Mouse (Mus musculus): ENCODE results near the gene Zfand2b. TPM values are rescaled to one million over a fixed set of nuclear protein-coding genes. Genes with fewer than 3 reads are reported as not detected.
A peak's percentile ranks its signal among the peaks of the same experiment; 100 is the strongest.

The Zfand2b gene
- polyA plus RNA-seq, 1 experiment from 2014 or later, result 47.8 TPM

DNA sequence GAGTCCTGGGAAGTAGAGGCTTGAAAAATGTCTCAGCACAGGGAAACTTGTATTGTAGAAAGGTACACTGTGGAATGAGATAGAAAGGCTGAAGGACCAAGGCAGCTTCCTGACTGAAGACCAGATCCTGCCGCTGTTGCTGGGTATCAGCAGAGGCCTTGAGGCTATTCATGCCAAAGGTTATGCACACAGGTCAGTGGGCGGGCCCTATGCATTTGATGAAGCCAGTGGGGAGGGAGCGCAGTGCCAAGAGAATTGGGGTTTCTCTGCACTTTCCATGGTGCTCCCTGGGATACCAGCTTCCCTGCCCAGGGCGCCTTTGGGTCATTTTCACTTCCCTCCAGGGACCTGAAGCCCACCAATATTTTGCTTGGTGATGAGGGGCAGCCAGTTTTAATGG lies 44.1 kb downstream of the Zfand2b start:
- DNase-seq (ENCODE audit: low spot score), result no peak

DNA sequence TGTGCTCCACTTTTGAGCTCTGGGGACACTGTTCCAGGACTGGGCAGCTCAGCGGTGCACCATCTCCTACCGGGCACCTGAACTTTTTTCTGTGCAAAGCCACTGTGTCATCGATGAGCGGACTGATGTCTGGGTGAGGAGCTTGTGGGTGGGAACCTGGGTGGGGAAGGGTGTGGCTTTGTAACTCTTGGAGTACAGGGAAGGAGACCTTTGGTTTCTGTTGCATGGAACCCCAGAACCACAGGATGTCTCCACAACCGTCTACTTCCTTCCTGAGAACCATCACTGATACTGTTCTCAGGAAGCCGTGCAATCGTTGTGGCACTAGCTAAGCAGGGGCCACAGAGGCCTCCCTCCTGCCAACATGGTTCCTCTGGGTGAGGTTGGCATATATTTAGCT lies 44.6 kb downstream of the Zfand2b start:
- DNase-seq (ENCODE audit: low spot score), result no peak

DNA sequence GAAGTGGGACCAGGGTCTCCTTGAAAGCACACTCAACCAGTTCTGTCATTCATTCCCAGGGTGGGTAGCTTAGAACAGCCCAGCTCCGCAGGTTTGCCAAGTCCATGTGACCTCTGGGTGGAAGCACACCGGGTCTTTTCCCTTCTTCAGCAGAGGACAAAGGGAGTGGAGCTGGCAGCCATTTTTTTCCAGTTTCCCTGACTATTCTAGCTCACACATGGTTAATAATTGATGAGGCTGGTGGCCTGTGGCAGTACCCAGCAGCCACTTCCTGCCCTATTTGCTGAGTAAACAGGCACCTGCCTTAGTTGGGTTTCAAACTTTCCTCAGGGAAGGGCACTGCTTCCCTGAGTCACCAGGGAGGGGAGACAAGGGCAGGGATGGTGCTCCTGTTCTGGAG lies 46.0 kb downstream of the Zfand2b start:
- no peak for DNase-seq (ENCODE audit: low spot score)

DNA sequence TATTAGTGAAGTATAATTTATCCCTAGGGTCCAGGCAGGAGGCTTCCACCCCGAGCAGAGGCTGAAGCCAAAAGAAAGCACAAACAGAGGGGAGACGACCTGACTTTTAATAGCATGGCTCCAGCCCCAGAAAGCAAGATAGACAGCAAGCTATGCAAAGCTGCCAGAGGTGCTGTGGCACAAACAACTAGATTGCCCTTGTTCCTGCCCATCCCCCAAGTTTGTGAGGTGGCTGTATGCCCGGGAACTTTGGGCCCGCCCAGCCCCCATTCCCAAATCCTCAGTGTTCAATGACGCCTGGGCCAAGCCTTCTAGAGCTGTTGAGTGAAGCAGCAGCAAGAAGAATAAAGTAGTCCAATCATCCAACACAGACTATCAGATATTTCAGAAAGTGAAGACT lies 46.4 kb downstream of the Zfand2b start:
- no peak for DNase-seq (ENCODE audit: low spot score)

- DNase-seq (ENCODE audit: low spot score), result no peak
Observed at GRCm38 (mm10) chr1:75215785-75216184, 47.3 kb downstream of the Zfand2b start.

GRCm38 (mm10) chr1:75216797-75217585 lies 48.5 kb downstream of the Zfand2b start:
- DNase-seq (ENCODE audit: low spot score), result peak; percentile 49

DNA sequence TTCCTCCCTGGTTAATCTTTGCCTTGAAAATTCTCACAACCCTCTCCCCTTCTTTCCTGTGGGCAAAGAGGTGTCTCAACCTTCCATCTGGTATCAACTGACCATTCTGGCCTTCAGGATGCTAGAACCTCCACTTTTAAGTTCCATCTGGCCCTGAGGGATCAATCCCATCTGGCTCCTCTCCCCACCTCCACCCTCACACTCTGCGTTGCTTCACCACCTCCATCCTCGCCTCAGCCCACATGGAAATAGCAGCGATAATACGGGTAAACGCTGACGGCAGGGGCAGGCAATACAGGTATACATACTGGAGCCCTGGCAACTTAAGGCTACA lies 49.4 kb downstream of the Zfand2b start:
- no peak for DNase-seq (ENCODE audit: low spot score)

GRCm38 (mm10) chr1:75218227-75219001 lies 50.0 kb downstream of the Zfand2b start:
- peak; percentile 67 for DNase-seq (ENCODE audit: low spot score)

DNA sequence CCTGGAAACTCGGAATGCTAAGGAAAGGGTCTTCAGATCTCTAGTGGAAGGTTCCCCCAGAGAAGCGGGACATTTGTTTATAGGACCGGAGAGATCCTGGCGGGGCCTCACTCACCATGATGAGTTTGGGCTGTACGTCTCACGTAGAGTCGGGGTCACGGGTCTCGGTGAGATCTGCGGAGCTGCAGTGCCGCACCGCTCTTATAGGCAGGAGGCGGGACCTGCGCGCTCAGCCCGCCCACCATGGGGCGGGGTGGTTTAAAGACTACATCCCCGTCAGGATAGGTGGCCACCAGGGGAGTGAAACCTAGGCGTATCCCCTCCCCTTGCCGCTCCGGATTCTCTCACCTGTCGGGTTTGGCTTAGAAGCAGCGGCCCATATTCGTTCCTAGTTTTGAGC lies 50.6 kb downstream of the Zfand2b start:
- peak; percentile 95 for DNase-seq (ENCODE audit: low spot score)

- no peak for DNase-seq (ENCODE audit: low spot score)
Observed at GRCm38 (mm10) chr1:75219531-75219930, 51.1 kb downstream of the Zfand2b start, which contains the start of gene Tuba4a. Gene Tuba4a (minus strand): TSS chr1:75219865.

Small RNAs within 50 kb of the gene (microRNA-seq; reads per million reads assigned to microRNA genes)
- not detected for gene Gm27943 (ENCODE audit: borderline number of aligned reads)

Other genes starting within 250 kb of the Zfand2b start
- gene Cfap65, start 233.0 kb upstream of the Zfand2b start, polyA plus RNA-seq (2015; fragmentation: Nextera tagmentation; extraction: Ambion mirVana), result 0.04 and 0.08 TPM in 2 replicates
- gene Ihh, start 217.0 kb upstream of the Zfand2b start, polyA plus RNA-seq (2015; fragmentation: Nextera tagmentation; extraction: Ambion mirVana), result 0.21 and 0.22 TPM in 2 replicates
- 14.6 and 15.7 TPM in 2 replicates for gene Nhej1, start 43.4 kb upstream of the Zfand2b start, polyA plus RNA-seq (2015; fragmentation: Nextera tagmentation; extraction: Ambion mirVana)
- gene Slc23a3, start 34.8 kb upstream of the Zfand2b start, polyA plus RNA-seq (2015; fragmentation: Nextera tagmentation; extraction: Ambion mirVana), result 0.20 and 0.41 TPM in 2 replicates
- 74.5 and 79.4 TPM in 2 replicates for gene Cnppd1, start 25.9 kb upstream of the Zfand2b start, polyA plus RNA-seq (2015; fragmentation: Nextera tagmentation; extraction: Ambion mirVana)
- 41.8 and 43.7 TPM in 2 replicates for gene Retreg2, start 25.9 kb upstream of the Zfand2b start, polyA plus RNA-seq (2015; fragmentation: Nextera tagmentation; extraction: Ambion mirVana)
- 9.4 and 11.4 TPM in 2 replicates for gene Abcb6, start 11.7 kb downstream of the Zfand2b start, polyA plus RNA-seq (2015; fragmentation: Nextera tagmentation; extraction: Ambion mirVana)
- 16.0 and 17.7 TPM in 2 replicates for gene Ankzf1, start 23.5 kb downstream of the Zfand2b start, polyA plus RNA-seq (2015; fragmentation: Nextera tagmentation; extraction: Ambion mirVana)
- 12.7 and 14.3 TPM in 2 replicates for gene Atg9a, start 23.6 kb downstream of the Zfand2b start, polyA plus RNA-seq (2015; fragmentation: Nextera tagmentation; extraction: Ambion mirVana)
- gene Glb1l, start 42.2 kb downstream of the Zfand2b start, polyA plus RNA-seq (2015; fragmentation: Nextera tagmentation; extraction: Ambion mirVana), result 10.9 and 11.3 TPM in 2 replicates
- gene Stk16, start 42.2 kb downstream of the Zfand2b start, polyA plus RNA-seq (2015; fragmentation: Nextera tagmentation; extraction: Ambion mirVana), result 114 and 120 TPM in 2 replicates
- 170 and 193 TPM in 2 replicates for gene Tuba4a, start 51.2 kb downstream of the Zfand2b start, polyA plus RNA-seq (2015; fragmentation: Nextera tagmentation; extraction: Ambion mirVana)
- gene A630095N17Rik, start 63.5 kb downstream of the Zfand2b start, polyA plus RNA-seq (2015; fragmentation: Nextera tagmentation; extraction: Ambion mirVana), result 0.78 and 0.96 TPM in 2 replicates
- gene Dnajb2, start 67.8 kb downstream of the Zfand2b start, polyA plus RNA-seq (2015; fragmentation: Nextera tagmentation; extraction: Ambion mirVana), result 14.2 and 14.7 TPM in 2 replicates
- gene Ptprn, start 95.9 kb downstream of the Zfand2b start, polyA plus RNA-seq (2015; fragmentation: Nextera tagmentation; extraction: Ambion mirVana), result 0.98 and 1.1 TPM in 2 replicates
- gene Resp18, start 109.8 kb downstream of the Zfand2b start, polyA plus RNA-seq (2015; fragmentation: Nextera tagmentation; extraction: Ambion mirVana), result 1.5 and 1.7 TPM in 2 replicates
- 84.3 and 87.0 TPM in 2 replicates for gene Dnpep, start 149.3 kb downstream of the Zfand2b start, polyA plus RNA-seq (2015; fragmentation: Nextera tagmentation; extraction: Ambion mirVana)
- 6.0 and 7.4 TPM in 2 replicates for gene Des, start 191.7 kb downstream of the Zfand2b start, polyA plus RNA-seq (2015; fragmentation: Nextera tagmentation; extraction: Ambion mirVana)
- gene Speg, start 206.7 kb downstream of the Zfand2b start, polyA plus RNA-seq (2015; fragmentation: Nextera tagmentation; extraction: Ambion mirVana), result 1.6 and 1.8 TPM in 2 replicates

Data from thymus, postnatal 0 days (tissue).